Mouse (Mus musculus) testis, adult 10 weeks (tissue): ENCODE measurements around the gene Grap2. TPM values are rescaled to one million over a fixed set of nuclear protein-coding genes. Genes with fewer than 3 reads are reported as not detected.

Experiments
- polyA plus RNA-seq: library from polyadenylated mRNA; stranded (reverse); fragments of 350-450 nt; fragmentation: Illumina TruSeq; extraction: RNeasy Lipid Tissue Mini Kit (QIAGEN cat#74804); gene quantifications from one replicate; pipeline ENCODE4 v1.2.3, GENCODE M21; 2014; ENCODE audit warnings: low read depth, low replicate concordance

The Grap2 gene
- polyA plus RNA-seq: 0.24 TPM

DNA sequence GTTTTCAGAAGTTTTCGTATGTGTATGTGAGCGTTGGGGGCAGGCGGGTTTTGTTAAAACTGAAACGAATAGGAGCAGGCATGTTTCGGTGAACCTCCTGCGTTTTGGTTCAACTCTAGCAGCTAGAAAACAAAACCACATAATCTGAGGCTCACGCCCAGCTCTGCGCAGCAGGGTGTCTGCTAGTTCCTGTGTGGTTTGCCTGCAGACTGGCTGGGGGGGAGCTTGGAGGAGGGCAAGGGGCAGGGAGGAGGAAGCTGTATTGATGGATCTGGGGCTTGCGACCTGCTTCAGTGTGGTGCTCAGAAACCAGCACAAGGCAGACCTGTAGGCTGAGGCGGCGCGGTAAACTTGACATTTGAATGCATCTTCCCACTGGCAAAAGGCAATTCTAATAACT lies at the start of gene Grap2:
Gene Grap2, plus strand, starts transcription at position 304 of the 400 bp plus-strand sequence.

DNA sequence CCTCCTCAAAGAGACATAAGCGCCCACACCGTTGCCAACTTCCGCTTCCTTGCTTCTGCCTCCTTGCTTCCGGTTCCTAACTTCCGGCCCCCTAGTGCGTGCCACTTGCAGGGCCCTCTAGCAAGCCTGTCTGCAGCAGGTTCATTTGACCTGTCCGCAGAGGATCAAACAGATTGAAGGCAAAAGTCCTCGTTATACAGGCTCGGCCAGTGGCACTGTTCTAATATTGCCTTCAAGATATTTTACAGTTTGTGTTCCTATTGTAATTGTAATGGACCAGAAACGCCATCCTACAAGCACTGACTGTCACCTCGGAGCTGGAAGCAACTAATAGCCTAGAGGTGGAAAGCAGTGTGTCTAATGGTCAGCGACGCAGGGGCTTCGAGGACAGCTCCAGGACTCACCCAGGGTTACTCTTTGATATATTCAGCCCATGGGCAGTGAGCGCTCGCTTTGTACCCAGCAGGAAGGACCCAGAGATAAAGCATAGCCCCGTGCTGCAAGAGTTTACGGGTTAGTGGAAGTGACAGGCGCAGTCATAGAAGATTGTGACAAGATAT lies 7.2 kb upstream of the Grap2 start, which contains the start of gene Enthd1:
Gene Enthd1, minus strand, starts transcription at position 51 of the 560 bp plus-strand sequence.

DNA sequence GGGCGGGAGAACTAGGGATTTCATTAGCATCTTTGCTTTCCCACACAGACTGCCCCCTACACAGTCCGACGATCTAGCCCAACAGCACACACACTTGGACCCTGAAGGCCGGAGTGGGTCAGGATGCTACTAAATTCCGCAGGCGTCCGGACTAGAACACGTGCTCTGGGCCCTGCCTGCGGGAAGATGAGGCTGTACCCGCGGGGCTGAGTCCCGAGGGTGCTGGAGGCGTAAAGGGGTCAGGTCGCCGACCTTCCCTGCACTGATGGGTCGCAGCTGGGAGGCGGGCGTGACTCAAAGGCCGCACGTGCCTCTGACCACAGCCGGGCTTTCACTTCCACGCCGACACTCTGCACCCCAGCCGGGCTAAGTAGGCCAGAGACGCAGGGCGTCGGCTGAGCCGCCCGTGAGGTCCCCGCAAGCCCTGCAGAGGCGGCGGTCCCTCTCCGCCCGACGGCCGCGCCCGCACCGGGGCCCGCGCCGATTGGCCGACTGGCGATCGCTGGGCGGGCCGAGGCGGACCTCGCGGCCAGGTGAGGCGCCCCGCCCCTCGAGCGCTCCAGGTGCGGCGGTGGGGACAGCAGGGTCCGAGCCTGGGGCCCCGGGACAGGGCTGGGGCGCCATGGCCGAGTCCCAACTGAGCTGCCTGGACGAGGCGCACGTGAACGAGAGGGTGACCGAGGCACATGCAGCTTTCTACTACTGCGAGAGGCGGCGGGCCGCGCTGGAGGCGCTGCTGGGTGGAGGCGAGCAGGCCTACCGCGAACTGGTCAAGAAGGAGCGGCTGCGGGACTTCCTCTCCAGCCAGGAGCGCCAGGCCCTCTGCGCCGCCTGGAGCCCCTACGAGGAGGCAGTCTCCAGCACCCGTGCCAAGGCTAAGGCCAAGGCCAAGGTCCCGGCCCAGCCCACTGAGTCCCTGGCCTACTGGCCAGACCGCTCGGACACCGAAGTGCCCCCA lies 99.2 kb downstream of the Grap2 start, which contains the start of gene Fam83f:
Gene Fam83f, plus strand, starts transcription at position 553 of the 958 bp plus-strand sequence.

Other genes with a start within 250 kb of the Grap2 start
- 19.6 TPM for gene Enthd1, start 7.4 kb upstream of the Grap2 start, polyA plus RNA-seq
- 0.34 TPM for gene Fam83f, start 99.3 kb downstream of the Grap2 start, polyA plus RNA-seq
- gene Tnrc6b, start 138.7 kb downstream of the Grap2 start, polyA plus RNA-seq: 12.8 TPM